Mouse (Mus musculus): ENCODE results near the gene Nsf. TPM values are rescaled to one million over a fixed set of nuclear protein-coding genes. Genes with fewer than 3 reads are reported as not detected.

Gene Nsf
- polyA plus RNA-seq, 1 experiment = 11.2 TPM

DNA sequence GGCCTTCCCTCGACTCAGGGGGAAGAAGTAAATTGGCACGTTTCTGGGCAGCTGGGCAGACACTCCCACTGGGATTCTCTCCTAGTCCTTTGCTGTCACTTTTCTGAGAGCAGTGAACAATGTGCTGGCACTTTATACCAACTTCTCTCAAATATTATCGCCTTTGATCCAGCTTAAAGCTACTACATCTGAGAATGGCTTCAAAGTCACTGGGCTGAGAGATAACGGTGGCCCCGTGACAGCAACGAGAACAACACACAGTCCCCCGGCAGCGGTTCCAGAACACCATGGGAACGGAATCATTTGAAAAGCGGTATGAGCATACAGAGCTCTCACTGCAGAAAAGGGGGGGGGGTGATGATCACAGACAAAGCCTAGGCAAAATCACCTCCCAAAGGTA is 31.0 kb downstream of the Nsf start:
- H3K9me3 ChIP-seq = no peaks in the 10 kb centered on the region
- H3K36me3 ChIP-seq (replicated peaks; ENCODE audit: low read length) = peaks cover 90% of the 10 kb centered on the region
- H3K27me3 ChIP-seq (replicated peaks) = no peaks in the 10 kb centered on the region
- H3K4me1 ChIP-seq = peaks cover 6% of the 10 kb centered on the region; the same call in 1 of the 2 replicates
- TF ChIP-seq GATA1 (IDR thresholded peaks at IDR 0.05; ENCODE audit: borderline replicate concordance, low read length) (no peak), FLI1 (IDR thresholded peaks at IDR 0.05; ENCODE audit: low read length) (no peak)
- no peak overlapping the region for H3K4me3 ChIP-seq (replicated peaks)

DNA sequence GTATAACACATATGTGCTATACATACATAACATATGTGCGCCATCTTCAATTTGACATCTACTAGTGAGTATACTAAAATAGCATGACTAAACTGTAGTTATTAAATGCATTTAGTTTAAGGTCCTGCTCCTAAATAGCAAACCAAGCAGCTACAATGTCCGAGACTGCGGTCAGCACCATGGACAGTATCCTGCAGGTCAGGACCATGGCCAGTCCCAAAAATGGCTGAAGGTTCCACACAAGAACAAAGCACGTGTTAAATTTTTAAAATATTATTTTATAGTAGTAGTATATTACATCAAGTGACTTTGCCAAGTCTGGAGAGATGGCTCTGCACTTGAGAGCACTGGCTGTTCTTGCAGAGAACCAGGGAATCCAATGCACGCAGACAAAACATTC is 33.2 kb downstream of the Nsf start:
- Histone ChIP-seq H3K4me1 (peaks cover 11% of the 10 kb centered on the region), H3K36me3 (replicated peaks; ENCODE audit: low read length) (peaks cover 90% of the 10 kb centered on the region), H3K4me3 (replicated peaks) (no peak overlapping the region), H3K27me3 (replicated peaks) (no peaks in the 10 kb centered on the region), H3K9me3 (no peaks in the 10 kb centered on the region)
- no peak for TF ChIP-seq FLI1 (IDR thresholded peaks at IDR 0.05; ENCODE audit: low read length)
- TF ChIP-seq GATA1 (IDR thresholded peaks at IDR 0.05; ENCODE audit: borderline replicate concordance, low read length) = no peak

DNA sequence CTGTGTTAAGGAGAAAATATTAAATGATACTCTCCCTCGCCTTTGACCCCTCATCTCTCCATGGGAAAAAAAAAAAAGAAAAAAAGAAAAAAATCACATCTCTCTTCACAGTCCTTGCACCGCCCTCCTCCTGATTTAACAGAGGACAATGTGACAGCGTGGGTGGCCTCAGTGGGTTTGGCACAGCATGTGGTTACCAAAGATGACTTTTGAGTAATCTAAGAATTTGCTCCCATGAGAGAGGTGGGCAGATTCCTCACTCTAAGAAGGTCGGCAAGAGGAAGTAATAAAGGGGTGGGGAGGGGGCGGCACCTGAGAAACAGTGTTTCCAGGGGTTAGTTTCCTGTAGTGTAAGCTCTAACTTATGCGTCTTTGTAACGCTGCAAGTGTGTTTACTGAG is 37.0 kb downstream of the Nsf start:
- Histone ChIP-seq H3K27me3 (replicated peaks) (no peaks in the 10 kb centered on the region), H3K36me3 (replicated peaks; ENCODE audit: low read length) (peaks cover 94% of the 10 kb centered on the region), H3K4me3 (replicated peaks) (no peak overlapping the region), H3K9me3 (no peaks in the 10 kb centered on the region), H3K4me1 (peaks cover 38% of the 10 kb centered on the region)
- TF ChIP-seq FLI1 (IDR thresholded peaks at IDR 0.05; ENCODE audit: low read length) = no peak
- no peak for TF ChIP-seq GATA1 (IDR thresholded peaks at IDR 0.05; ENCODE audit: borderline replicate concordance, low read length)

DNA sequence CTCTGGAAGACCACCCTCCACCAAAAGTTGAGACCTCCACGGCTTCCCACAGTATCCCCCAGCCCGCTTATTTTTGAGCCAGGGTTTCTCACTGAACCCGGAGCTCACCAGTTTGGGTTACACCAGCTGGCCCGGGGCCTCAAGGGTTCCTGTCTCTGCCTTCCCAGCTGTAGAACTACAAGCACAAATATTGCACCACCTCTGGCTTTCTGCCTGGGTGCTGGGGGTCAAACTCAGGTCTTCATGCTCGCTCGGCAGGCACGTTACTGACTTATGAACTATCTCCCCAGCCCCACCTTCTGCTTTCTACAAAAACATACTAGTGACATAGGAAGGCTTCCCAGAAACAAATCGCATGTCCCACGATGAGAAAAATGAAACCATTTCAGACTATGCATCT is 38.2 kb downstream of the Nsf start:
- no peaks in the 10 kb centered on the region for H3K27me3 ChIP-seq (replicated peaks)
- H3K36me3 ChIP-seq (replicated peaks; ENCODE audit: low read length) = peaks cover 92% of the 10 kb centered on the region
- H3K4me1 ChIP-seq = peaks cover 38% of the 10 kb centered on the region
- H3K9me3 ChIP-seq = no peaks in the 10 kb centered on the region
- TF ChIP-seq FLI1 (IDR thresholded peaks at IDR 0.05; ENCODE audit: low read length) = no peak
- no peak for TF ChIP-seq GATA1 (IDR thresholded peaks at IDR 0.05; ENCODE audit: borderline replicate concordance, low read length)
- H3K4me3 ChIP-seq (replicated peaks) = no peak overlapping the region

DNA sequence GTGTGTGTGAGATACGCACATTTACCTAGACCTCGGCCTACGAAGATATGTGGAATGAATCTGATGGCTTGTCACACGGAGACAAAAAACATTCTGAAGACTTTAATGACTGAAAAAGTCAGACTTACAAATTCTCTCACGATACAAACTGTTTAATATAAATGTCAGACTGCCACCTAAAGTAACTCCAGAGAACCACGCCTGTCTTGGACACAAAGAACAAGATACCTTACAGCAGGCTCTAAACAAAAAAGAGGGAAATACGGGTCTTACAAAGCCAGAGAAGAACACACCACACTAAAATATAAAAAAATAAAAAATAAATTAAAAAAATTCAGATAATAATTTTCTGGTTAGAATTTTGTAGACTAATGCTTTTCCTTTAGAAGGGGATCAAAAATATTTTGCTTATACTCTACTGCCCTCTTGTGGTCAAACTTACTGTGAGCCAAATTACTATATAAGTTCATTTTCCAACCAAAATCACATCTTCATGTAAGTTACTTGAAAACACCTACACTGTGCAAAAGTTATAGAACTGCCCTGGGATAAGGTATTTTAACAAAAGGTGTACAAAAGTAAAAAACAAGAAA is 42.8 kb downstream of the Nsf start:
- peaks cover 98% of the 10 kb centered on the region for H3K36me3 ChIP-seq (replicated peaks; ENCODE audit: low read length)
- no peak overlapping the region for H3K4me3 ChIP-seq (replicated peaks)
- no peaks in the 10 kb centered on the region for H3K9me3 ChIP-seq
- TF ChIP-seq FLI1 (IDR thresholded peaks at IDR 0.05; ENCODE audit: low read length) (no peak), GATA1 (IDR thresholded peaks at IDR 0.05; ENCODE audit: borderline replicate concordance, low read length) (no peak)
- peaks cover 41% of the 10 kb centered on the region for H3K4me1 ChIP-seq
- H3K27me3 ChIP-seq (replicated peaks) = no peaks in the 10 kb centered on the region

DNA sequence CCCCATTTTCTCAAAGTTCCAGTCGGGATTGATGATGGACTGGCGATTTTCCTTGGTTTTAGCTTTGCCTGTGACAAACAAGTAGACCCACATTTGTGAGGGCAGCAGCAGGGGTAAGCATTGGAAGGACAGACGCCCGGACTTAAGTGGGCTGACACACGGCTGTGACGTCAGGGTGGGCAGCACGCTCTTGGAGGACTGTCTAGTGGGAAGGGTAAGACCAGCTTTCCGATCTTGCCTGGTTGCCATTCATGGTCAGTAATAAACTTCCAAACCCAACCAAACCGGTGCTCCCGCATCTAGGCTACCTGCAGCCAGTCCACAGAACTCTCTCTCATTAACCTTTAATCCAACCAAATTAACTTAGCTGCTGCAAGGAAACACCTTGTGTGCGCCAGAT is 43.3 kb downstream of the Nsf start:
- TF ChIP-seq FLI1 (IDR thresholded peaks at IDR 0.05; ENCODE audit: low read length) (no peak), GATA1 (IDR thresholded peaks at IDR 0.05; ENCODE audit: borderline replicate concordance, low read length) (no peak)
- H3K4me1 ChIP-seq = peaks cover 44% of the 10 kb centered on the region
- peaks cover 98% of the 10 kb centered on the region for H3K36me3 ChIP-seq (replicated peaks; ENCODE audit: low read length)
- no peaks in the 10 kb centered on the region for H3K9me3 ChIP-seq
- H3K4me3 ChIP-seq (replicated peaks) = no peak overlapping the region
- no peaks in the 10 kb centered on the region for H3K27me3 ChIP-seq (replicated peaks)

DNA sequence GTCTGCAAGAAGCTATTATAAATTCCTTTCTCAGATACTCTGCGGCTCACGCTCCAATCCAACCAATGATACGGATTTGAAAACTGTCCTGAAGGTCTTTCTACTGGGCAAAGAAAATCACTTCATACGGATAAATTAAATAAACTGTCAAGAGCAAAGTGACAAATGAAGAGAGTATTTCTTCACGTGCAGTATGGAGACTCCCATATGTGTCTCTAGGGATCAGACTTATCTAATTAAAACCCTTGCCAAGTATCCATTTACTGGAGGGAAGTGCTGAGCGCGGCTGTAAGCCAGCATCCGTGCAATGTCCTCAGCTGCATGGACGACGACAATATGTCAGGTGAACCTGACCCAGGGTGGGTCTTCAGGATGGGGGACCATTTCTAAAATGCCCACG is 44.0 kb downstream of the Nsf start:
- Histone ChIP-seq H3K4me1 (peaks cover 43% of the 10 kb centered on the region), H3K4me3 (replicated peaks) (no peak overlapping the region), H3K36me3 (replicated peaks; ENCODE audit: low read length) (peaks cover 98% of the 10 kb centered on the region), H3K27me3 (replicated peaks) (no peaks in the 10 kb centered on the region), H3K9me3 (no peaks in the 10 kb centered on the region)
- TF ChIP-seq GATA1 (IDR thresholded peaks at IDR 0.05; ENCODE audit: borderline replicate concordance, low read length) (no peak), FLI1 (IDR thresholded peaks at IDR 0.05; ENCODE audit: low read length) (no peak)

DNA sequence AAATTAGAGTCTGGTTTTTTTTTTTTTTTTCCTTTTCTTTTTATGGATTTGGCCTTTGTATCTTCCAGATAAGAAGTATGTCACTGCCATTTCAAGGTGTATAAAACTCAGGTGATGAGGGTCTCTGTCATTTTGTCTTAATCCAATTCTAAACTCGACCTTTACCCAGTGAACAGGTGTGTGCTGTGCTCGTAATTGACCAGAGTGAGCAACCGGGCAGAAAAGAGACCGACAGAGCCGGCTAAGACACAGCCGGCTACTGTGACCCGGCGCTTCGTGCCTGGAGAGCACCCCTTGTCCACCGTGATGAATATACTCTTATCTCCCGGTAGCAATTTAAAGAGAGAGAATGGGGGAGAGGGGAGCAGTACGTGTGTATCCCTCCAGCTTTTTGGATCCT is 44.5 kb downstream of the Nsf start:
- Histone ChIP-seq H3K4me3 (replicated peaks) (no peak overlapping the region), H3K4me1 (peaks cover 39% of the 10 kb centered on the region), H3K36me3 (replicated peaks; ENCODE audit: low read length) (peaks cover 98% of the 10 kb centered on the region), H3K27me3 (replicated peaks) (no peaks in the 10 kb centered on the region), H3K9me3 (no peaks in the 10 kb centered on the region)
- TF ChIP-seq GATA1 (IDR thresholded peaks at IDR 0.05; ENCODE audit: borderline replicate concordance, low read length) (no peak), FLI1 (IDR thresholded peaks at IDR 0.05; ENCODE audit: low read length) (no peak)

DNA sequence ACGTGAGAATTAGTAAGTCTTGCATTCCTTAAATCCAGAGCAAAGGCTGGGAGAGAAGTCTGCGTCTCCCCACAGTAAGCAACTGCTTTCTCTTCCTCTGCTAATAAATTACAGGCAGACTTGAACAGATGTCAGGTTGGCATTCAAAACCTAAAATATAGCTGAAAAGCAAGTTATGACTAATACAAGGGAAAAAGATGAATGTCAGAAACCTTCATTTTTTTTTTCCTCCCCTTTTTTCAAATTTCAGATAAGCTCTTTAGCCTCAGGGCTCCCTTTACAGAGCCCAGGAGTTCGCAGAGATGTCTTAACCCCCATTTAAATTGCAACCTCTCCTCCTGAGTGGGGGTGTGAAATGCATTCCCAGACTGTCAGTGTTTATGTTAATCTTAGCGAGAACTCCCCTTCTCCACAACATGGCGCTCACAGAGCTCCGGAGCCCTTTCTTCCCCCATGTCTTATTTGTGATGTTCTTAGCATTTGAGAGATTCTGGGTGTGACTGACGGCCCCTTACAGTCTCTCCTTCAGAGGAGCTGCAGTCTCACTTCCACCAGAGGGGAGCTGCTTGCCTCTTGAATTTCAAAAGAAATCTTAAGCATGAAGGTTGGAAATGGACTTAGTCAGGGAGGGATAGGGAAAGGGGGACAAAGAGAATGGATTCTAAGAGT is 47.7 kb downstream of the Nsf start:
- Histone ChIP-seq H3K4me1 (peaks cover 32% of the 10 kb centered on the region), H3K36me3 (replicated peaks; ENCODE audit: low read length) (peaks cover 98% of the 10 kb centered on the region), H3K27me3 (replicated peaks) (no peaks in the 10 kb centered on the region), H3K9me3 (no peaks in the 10 kb centered on the region), H3K4me3 (replicated peaks) (no peak overlapping the region)
- TF ChIP-seq FLI1 (IDR thresholded peaks at IDR 0.05; ENCODE audit: low read length) (no peak), GATA1 (IDR thresholded peaks at IDR 0.05; ENCODE audit: borderline replicate concordance, low read length) (no peak)

DNA sequence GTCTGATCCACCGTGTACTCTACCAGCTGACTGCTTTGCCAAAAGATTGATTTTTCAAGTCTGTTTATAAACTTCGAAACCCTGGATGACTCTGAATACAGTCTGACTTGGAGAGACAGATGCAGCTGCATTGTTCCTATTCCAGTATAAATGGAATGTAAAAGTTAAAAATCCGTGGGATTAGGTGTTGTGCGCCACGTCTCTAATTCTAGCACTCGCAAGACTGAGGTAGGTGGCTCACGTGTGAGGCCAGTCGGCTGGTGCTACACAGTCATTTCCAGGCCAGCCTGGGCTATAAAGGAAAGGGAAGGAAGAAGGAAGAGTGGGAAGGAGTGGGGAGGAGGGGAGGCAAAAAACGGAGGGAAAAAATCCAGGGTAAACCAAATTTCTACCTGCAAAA is 48.4 kb downstream of the Nsf start:
- peaks cover 100% of the 10 kb centered on the region for H3K36me3 ChIP-seq (replicated peaks; ENCODE audit: low read length)
- no peak overlapping the region for H3K4me3 ChIP-seq (replicated peaks)
- peaks cover 32% of the 10 kb centered on the region for H3K4me1 ChIP-seq
- no peaks in the 10 kb centered on the region for H3K27me3 ChIP-seq (replicated peaks)
- no peak for TF ChIP-seq FLI1 (IDR thresholded peaks at IDR 0.05; ENCODE audit: low read length)
- no peak for TF ChIP-seq GATA1 (IDR thresholded peaks at IDR 0.05; ENCODE audit: borderline replicate concordance, low read length)
- H3K9me3 ChIP-seq = no peaks in the 10 kb centered on the region

Data from megakaryocyte, embryonic 14.5 days (primary cell).